Mouse (Mus musculus) gastrocnemius, adult 8-10 months (tissue): Measurements from ENCODE around the gene Elf5. TPM values are rescaled to one million over a fixed set of nuclear protein-coding genes. Genes with fewer than 3 reads are reported as not detected.
A peak's percentile ranks its signal among the peaks of the same experiment; 100 is the strongest.

ENCODE experiments used
- DNase-seq, 2 experiments: peaks; one replicate each; pipeline ENCODE4 v3.0.0; 2022; ENCODE audit warnings: low spot score in 2 of 2
- total RNA-seq, 4 experiments: library from RNA; stranded (reverse); gene quantifications; 2 replicates each; pipeline ENCODE4 v1.2.4; 2022

Gene Elf5
- under 1 TPM in 2 of 4 experiments, not detected in 2; 0.17 to 0.63 TPM for total RNA-seq

GRCm38 (mm10) chr2:103411348-103411747 lies at the start of gene Elf5:
Gene Elf5 (plus strand): TSS chr2:103411688.
- no peak for DNase-seq

GRCm38 (mm10) chr2:103372541-103372940 lies 38.9 kb upstream of the Elf5 start:
- no peak for DNase-seq

GRCm38 (mm10) chr2:103379502-103380160 lies 31.9 kb upstream of the Elf5 start:
- DNase-seq = no peak

- DNase-seq = no peak
Observed at GRCm38 (mm10) chr2:103382174-103382573, 29.3 kb upstream of the Elf5 start.

GRCm38 (mm10) chr2:103387881-103388280 lies 23.6 kb upstream of the Elf5 start:
- no peak for DNase-seq

GRCm38 (mm10) chr2:103388311-103388710 lies 23.2 kb upstream of the Elf5 start:
- DNase-seq = no peak

- peak in 1 of 2 experiments; percentile 10 for DNase-seq
Observed at GRCm38 (mm10) chr2:103390086-103390988, 21.2 kb upstream of the Elf5 start.

GRCm38 (mm10) chr2:103391626-103392025 lies 19.9 kb upstream of the Elf5 start:
- no peak for DNase-seq

- no peak for DNase-seq
Observed at GRCm38 (mm10) chr2:103398110-103398509, 13.4 kb upstream of the Elf5 start.

- DNase-seq = no peak
Observed at GRCm38 (mm10) chr2:103400691-103401090, 10.8 kb upstream of the Elf5 start.

GRCm38 (mm10) chr2:103406239-103406638 lies 5.2 kb upstream of the Elf5 start:
- no peak for DNase-seq

GRCm38 (mm10) chr2:103411816-103412215 lies 328 bp downstream of the Elf5 start:
- DNase-seq = no peak

- DNase-seq = no peak
Observed at GRCm38 (mm10) chr2:103413381-103413780, 1.9 kb downstream of the Elf5 start.

GRCm38 (mm10) chr2:103415774-103416173 lies 4.3 kb downstream of the Elf5 start:
- no peak for DNase-seq

- DNase-seq = no peak
Observed at GRCm38 (mm10) chr2:103420650-103421507, 9.4 kb downstream of the Elf5 start.

GRCm38 (mm10) chr2:103423884-103424283 lies 12.4 kb downstream of the Elf5 start:
- DNase-seq = no peak

- peak in 1 of 2 experiments; percentile 37 for DNase-seq
Observed at GRCm38 (mm10) chr2:103424349-103425026, 13.0 kb downstream of the Elf5 start.

- no peak for DNase-seq
Observed at GRCm38 (mm10) chr2:103425456-103426063, 14.1 kb downstream of the Elf5 start.

GRCm38 (mm10) chr2:103428356-103428755 lies 16.9 kb downstream of the Elf5 start:
- no peak for DNase-seq

- peak in 1 of 2 experiments; percentile 6 for DNase-seq
Observed at GRCm38 (mm10) chr2:103430712-103431111, 19.2 kb downstream of the Elf5 start.
